Mouse (Mus musculus) thymus, adult 2 months (tissue): Measurements from ENCODE around the gene Faiml.

Source experiments
- CTCF ChIP-seq: fragments of 200-500 bp; IDR thresholded peaks from 2 replicates; pipeline ENCODE4 v1.5.1; 2012; ENCODE audit warnings: mild to moderate bottlenecking, control low read depth, low read length, moderate library complexity, borderline replicate concordance; ENCODE audit not compliant: control insufficient read depth, poor library complexity, insufficient read depth; ENCODE audit errors: extremely low read depth
- POLR2A ChIP-seq: fragments of 200-500 bp; IDR thresholded peaks from 2 replicates; pipeline ENCODE4 v1.6.1; 2012; ENCODE audit warnings: mild to moderate bottlenecking, low read length, control low read depth, moderate library complexity; ENCODE audit not compliant: control insufficient read depth, poor library complexity, insufficient read depth; ENCODE audit errors: extremely low read depth

DNA sequence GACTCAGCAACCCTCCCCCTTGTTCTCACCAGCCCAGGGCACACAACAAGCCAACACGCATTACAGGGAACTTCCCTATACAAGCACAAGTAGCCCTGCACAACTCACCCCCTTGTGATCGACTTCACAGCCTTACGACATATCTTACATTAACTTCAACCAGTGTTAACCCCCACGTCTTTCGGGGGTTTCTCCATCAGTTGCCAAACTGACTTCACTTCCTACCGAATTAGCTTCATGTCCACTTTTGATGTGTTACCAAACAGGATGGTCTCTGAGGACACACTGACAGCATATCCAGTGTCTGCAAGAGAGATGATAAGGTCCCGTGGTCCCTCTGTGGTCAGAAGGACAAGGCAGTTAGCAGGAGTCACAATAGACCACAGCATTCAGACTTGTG is 54.9 kb downstream of the Faiml start:
- TF ChIP-seq POLR2A (no peak), CTCF (no peak)
